Mouse (Mus musculus): ENCODE data around the gene Olfr1371. TPM values are rescaled to one million over a fixed set of nuclear protein-coding genes. Genes with fewer than 3 reads are reported as not detected.

Gene Olfr1371
- total and polyA plus RNA-seq, 3 experiments = not detected

GRCm38 (mm10) chr11:52233043-52233653 lies 19.4 kb upstream of the Olfr1371 start:
- Histone ChIP-seq H3K4me3 (ENCODE audit: control insufficient read depth in 1 of 2, insufficient read depth in 1 of 2, low read depth in 2 of 2, low read length in 2 of 2) (peak overlapping the region; percentile 70 to 98), H3K4me1 (ENCODE audit: control insufficient read depth in 1 of 2, insufficient read depth in 2 of 2, low read length in 2 of 2) (peaks cover 6 to 25% of the 10 kb centered on the region in 2 experiments), H3K79me2 (ENCODE audit: control insufficient read depth, insufficient read depth, low read length, poor library complexity) (peaks cover 53% of the 10 kb centered on the region), H3K9ac (ENCODE audit: control insufficient read depth, low read depth, low read length, poor library complexity, severe bottlenecking) (peak overlapping the region; percentile 91), H3K27me3 (ENCODE audit: control insufficient read depth in 1 of 2, insufficient read depth in 2 of 2, low read length in 2 of 2) (no peaks in the 10 kb centered on the region), H3K27ac (ENCODE audit: control insufficient read depth, low read depth, low read length) (no peak overlapping the region), H3K9me3 (replicated peaks; ENCODE audit: insufficient read depth, low read length) (no peaks in the 10 kb centered on the region), H3K36me3 (ENCODE audit: control insufficient read depth in 1 of 2, insufficient read depth in 2 of 2, low read length in 2 of 2) (peaks cover 17 to 31% of the 10 kb centered on the region in 2 experiments)
- peak; percentile 39 for DNase-seq (ENCODE audit: low read depth, low spot score)
- TF ChIP-seq ELF1 (IDR thresholded peaks at IDR 0.05; ENCODE audit: low read depth, low read length) (no peak), CHD1 (IDR thresholded peaks at IDR 0.05; ENCODE audit: low read depth, low read length) (peak; percentile 82; the same call in 1 of the 2 replicates)

GRCm38 (mm10) chr11:52231606-52232541 lies 18.1 kb upstream of the Olfr1371 start, which contains the start of gene Skp1a:
Gene Skp1a, plus strand, starts transcription at chr11:52231995.
- Histone ChIP-seq H3K27ac (ENCODE audit: control insufficient read depth, low read depth, low read length) (peak within 1 kb of the TSS; percentile 77), H3K4me3 (ENCODE audit: control insufficient read depth in 1 of 2, insufficient read depth in 1 of 2, low read depth in 2 of 2, low read length in 2 of 2) (peak within 1 kb of the TSS; percentile 70 to 98), H3K9me3 (replicated peaks; ENCODE audit: insufficient read depth, low read length) (no peaks in the 10 kb centered on the region), H3K27me3 (ENCODE audit: control insufficient read depth in 1 of 2, insufficient read depth in 2 of 2, low read length in 2 of 2) (no peaks in the 10 kb centered on the region), H3K36me3 (ENCODE audit: control insufficient read depth in 1 of 2, insufficient read depth in 2 of 2, low read length in 2 of 2) (peaks cover 4 to 27% of the 10 kb centered on the region in 2 experiments), H3K79me2 (ENCODE audit: control insufficient read depth, insufficient read depth, low read length, poor library complexity) (peaks cover 47% of the 10 kb centered on the region), H3K4me1 (ENCODE audit: control insufficient read depth in 1 of 2, insufficient read depth in 2 of 2, low read length in 2 of 2) (peaks cover 6 to 25% of the 10 kb centered on the region in 2 experiments), H3K9ac (ENCODE audit: control insufficient read depth, low read depth, low read length, poor library complexity, severe bottlenecking) (peak within 1 kb of the TSS; percentile 91)
- peak; percentile 96 for DNase-seq (ENCODE audit: low read depth, low spot score)
- TF ChIP-seq USF1 (IDR thresholded peaks at IDR 0.05; ENCODE audit: low read depth, low read length) (peak; percentile 14; the same call in 1 of the 2 replicates), ZMIZ1 (IDR thresholded peaks at IDR 0.05; ENCODE audit: low read depth, low read length) (peak; percentile 99), BHLHE40 (IDR thresholded peaks at IDR 0.05; ENCODE audit: borderline replicate concordance, low read depth, low read length) (no peak), ETS1 (IDR thresholded peaks at IDR 0.05; ENCODE audit: low read depth, low read length) (peak; percentile 40; the same call in 1 of the 2 replicates), GATA1 (IDR thresholded peaks at IDR 0.05; ENCODE audit: low read depth, low read length) (no peak), POLR2AphosphoS5 (IDR thresholded peaks at IDR 0.05; ENCODE audit: borderline replicate concordance, low read depth, low read length) (peak; percentile 84; the same call in 1 of the 2 replicates), MAX (IDR thresholded peaks at IDR 0.05; ENCODE audit: low read length) (peak; percentile 100), TBP (IDR thresholded peaks at IDR 0.05; ENCODE audit: low read depth, low read length) (peak; percentile 98), E2F4 (IDR thresholded peaks at IDR 0.05; ENCODE audit: borderline replicate concordance, low read depth, low read length) (no peak), NRF1 (IDR thresholded peaks at IDR 0.05; ENCODE audit: insufficient read depth, low read depth, low read length, poor library complexity, severe bottlenecking) (peak; percentile 44; the same call in 1 of the 2 replicates), KAT2A (conservative IDR thresholded peaks at IDR 0.05; ENCODE audit: low read depth, low read length) (peak; percentile 68; the same call in 1 of the 2 replicates), CHD1 (IDR thresholded peaks at IDR 0.05; ENCODE audit: low read depth, low read length) (peak; percentile 74; the same call in 1 of the 2 replicates), ZKSCAN1 (IDR thresholded peaks at IDR 0.05; ENCODE audit: low read depth, low read length) (no peak), ELF1 (IDR thresholded peaks at IDR 0.05; ENCODE audit: low read depth, low read length) (peak; percentile 30), MAZ (IDR thresholded peaks at IDR 0.05; ENCODE audit: low read depth, low read length) (0 out of 2 replicates have a peak, but pooled peaks have one; percentile 11), RAD21 (IDR thresholded peaks at IDR 0.05; ENCODE audit: low read depth, low read length) (no peak), HCFC1 (IDR thresholded peaks at IDR 0.05; ENCODE audit: low read depth, low read length) (peak; percentile 93), GABPA (IDR thresholded peaks at IDR 0.05; ENCODE audit: low read depth, low read length) (no peak), MAFK (IDR thresholded peaks at IDR 0.05; ENCODE audit: borderline replicate concordance, low read depth, low read length) (no peak), ZC3H11A (IDR thresholded peaks at IDR 0.05; ENCODE audit: low read depth, low read length) (no peak), POLR2AphosphoS2 (IDR thresholded peaks at IDR 0.05; ENCODE audit: low read length) (peak; percentile 100), EP300 (IDR thresholded peaks at IDR 0.05; ENCODE audit: low read depth in 1 of 2, low read length in 2 of 2) (peak in 1 of 2 experiments; percentile 49; a peak in 2 of 4 replicates), MYC (IDR thresholded peaks at IDR 0.05; ENCODE audit: low read depth, low read length) (peak; percentile 76), SIN3A (IDR thresholded peaks at IDR 0.05; ENCODE audit: low read length) (peak; percentile 97), MEF2A (IDR thresholded peaks at IDR 0.05; ENCODE audit: extremely low read depth, insufficient replicate concordance, low read depth, low read length, poor library complexity, severe bottlenecking) (no peak), SMC3 (IDR thresholded peaks at IDR 0.05; ENCODE audit: low read depth, low read length) (no peak), CHD2 (IDR thresholded peaks at IDR 0.05; ENCODE audit: low read length) (no peak)
